Mouse (Mus musculus) liver, embryonic 16.5 days (tissue): ENCODE measurements at regions not wholly inside any gene's neighbourhood (a gene's known extent, or its start where the extent isn't known, plus 50 kb on each side); places are given as distances from the start of the nearest gene placed in this dataset.

Experiments
- ATAC-seq: fragments of 200-750 bp; cut with Nextera tagmentation; 2 replicates; pipeline ENCODE4 v1.8.0; 2017; ENCODE audit warnings: low read depth, mild to moderate bottlenecking, moderate number of reproducible peaks, moderate library complexity
- H3K27ac ChIP-seq: fragments of 300-500 bp; sonication (generic); 2 replicates; pipeline ENCODE4 v1.5.1; 2014; ENCODE audit warnings: mild to moderate bottlenecking, low read length
- H3K27me3 ChIP-seq: fragments of 300-500 bp; sonication (generic); 2 replicates; pipeline ENCODE4 v1.6.1; 2014; ENCODE audit warnings: low read depth, low read length, mixed read lengths; ENCODE audit not compliant: control insufficient read depth, insufficient read depth
- H3K36me3 ChIP-seq: fragments of 300-500 bp; sonication (generic); 2 replicates; pipeline ENCODE4 v1.6.1; 2014; ENCODE audit warnings: mild to moderate bottlenecking; ENCODE audit not compliant: control insufficient read depth, insufficient read depth
- H3K4me1 ChIP-seq: fragments of 300-500 bp; sonication (generic); 2 replicates; pipeline ENCODE4 v1.6.1; 2014; ENCODE audit warnings: low read depth, low read length, mixed read lengths; ENCODE audit not compliant: control insufficient read depth
- H3K4me2 ChIP-seq: fragments of 300-500 bp; sonication (generic); 2 replicates; pipeline ENCODE4 v1.6.1; 2014; ENCODE audit warnings: low read depth, low read length, mixed read lengths
- H3K4me3 ChIP-seq: fragments of 300-500 bp; sonication (generic); 2 replicates; pipeline ENCODE4 v1.5.1; 2014; ENCODE audit warnings: low read depth, mild to moderate bottlenecking, low read length
- H3K9ac ChIP-seq: fragments of 300-500 bp; sonication (generic); 2 replicates; pipeline ENCODE4 v1.6.1; 2014; ENCODE audit warnings: low read depth, low read length
- H3K9me3 ChIP-seq: fragments of 300-500 bp; sonication (generic); replicated peaks from 2 replicates; pipeline ENCODE4 v1.6.1; 2016; ENCODE audit warnings: low read length; ENCODE audit not compliant: control insufficient read depth
- WGBS: fragments of 180-500 bp; shearing (Covaris S2); extraction: QIAGEN DNeasy Blood & Tissue Kit; methylation state at CpG from one replicate; pipeline ENCODE4 v1.1.7; 2014; ENCODE audit not compliant: insufficient replicate concordance; 5-methylcytosine and 5-hydroxymethylcytosine counted together

DNA sequence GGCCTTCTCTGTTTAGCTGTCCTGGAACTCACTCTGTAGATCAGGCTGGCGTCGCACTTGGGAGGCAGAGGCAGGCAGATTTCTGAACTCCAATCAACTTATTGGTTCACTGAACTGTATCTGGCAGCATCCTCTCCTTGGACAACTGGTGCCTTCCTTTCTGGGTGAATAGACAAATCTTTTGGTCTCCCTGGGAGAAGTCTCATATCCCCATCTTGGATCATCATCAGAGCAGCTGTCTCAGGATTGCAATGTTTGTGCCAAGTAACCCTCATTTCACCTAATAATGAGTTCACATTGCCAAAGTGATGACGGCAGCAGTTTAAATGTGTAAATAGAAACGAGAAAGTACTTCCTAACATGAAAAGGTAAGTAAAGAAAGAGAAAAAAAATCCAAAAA lies 759.8 kb upstream of the Car8 start:
- Histone ChIP-seq H3K4me2 (no peak overlapping the region), H3K27me3 (no peaks in the 10 kb centered on the region), H3K27ac (no peak overlapping the region), H3K36me3 (no peaks in the 10 kb centered on the region), H3K9ac (no peak overlapping the region), H3K9me3 (no peaks in the 10 kb centered on the region), H3K4me3 (no peak overlapping the region), H3K4me1 (no peaks in the 10 kb centered on the region)
- no peak for ATAC-seq
- 69% methylated on average over 4 of the region's 4 CpGs for WGBS

DNA sequence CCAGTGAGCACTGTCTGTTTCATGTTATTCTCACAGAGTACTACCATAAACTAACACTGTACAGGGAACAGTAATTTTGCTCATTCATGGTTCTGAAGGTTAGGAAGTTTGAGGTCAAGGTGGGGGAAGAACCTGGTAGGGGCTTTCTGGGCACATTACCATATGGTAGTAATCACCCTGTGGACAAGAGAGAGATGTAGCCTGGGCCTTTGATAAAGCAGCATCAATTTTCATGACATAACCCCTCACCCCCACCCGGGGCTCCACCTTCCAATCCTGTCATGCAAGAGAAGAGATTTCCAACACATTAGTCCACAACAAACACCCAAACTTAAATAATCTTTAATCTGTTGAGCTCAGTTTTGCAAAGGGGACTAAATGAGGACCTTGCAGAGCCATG lies 753.3 kb upstream of the Car8 start:
- ATAC-seq: no peak
- H3K9me3 ChIP-seq: no peaks in the 10 kb centered on the region
- H3K4me2 ChIP-seq: no peak overlapping the region
- H3K9ac ChIP-seq: no peak overlapping the region
- H3K36me3 ChIP-seq: no peaks in the 10 kb centered on the region
- no peak overlapping the region for H3K4me3 ChIP-seq
- H3K27me3 ChIP-seq: no peaks in the 10 kb centered on the region
- 57% methylated on average over 1 of the region's 1 CpGs for WGBS
- no peaks in the 10 kb centered on the region for H3K4me1 ChIP-seq
- H3K27ac ChIP-seq: no peak overlapping the region

DNA sequence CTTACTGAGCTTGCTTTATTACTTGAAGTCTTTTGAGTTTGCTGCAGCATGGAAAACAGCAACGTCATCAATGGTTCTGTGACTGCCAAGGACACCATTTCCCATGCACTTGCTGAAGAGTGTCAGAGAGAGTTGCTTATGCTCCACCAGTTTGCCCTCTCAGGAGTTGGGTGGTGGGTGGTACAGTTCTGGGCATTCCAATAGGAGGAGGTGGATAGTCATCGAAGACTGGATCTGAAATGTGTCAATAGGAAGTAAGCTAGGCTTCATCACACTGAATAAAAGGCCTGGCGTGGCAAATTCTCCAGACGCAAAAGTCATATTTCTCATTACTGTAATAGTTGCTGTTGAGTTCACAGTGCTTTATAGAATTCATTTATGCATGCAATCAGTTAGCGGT lies 751.7 kb upstream of the Car8 start:
- no peak overlapping the region for H3K9ac ChIP-seq
- 66% methylated on average over 5 of the region's 5 CpGs for WGBS
- no peak for ATAC-seq

DNA sequence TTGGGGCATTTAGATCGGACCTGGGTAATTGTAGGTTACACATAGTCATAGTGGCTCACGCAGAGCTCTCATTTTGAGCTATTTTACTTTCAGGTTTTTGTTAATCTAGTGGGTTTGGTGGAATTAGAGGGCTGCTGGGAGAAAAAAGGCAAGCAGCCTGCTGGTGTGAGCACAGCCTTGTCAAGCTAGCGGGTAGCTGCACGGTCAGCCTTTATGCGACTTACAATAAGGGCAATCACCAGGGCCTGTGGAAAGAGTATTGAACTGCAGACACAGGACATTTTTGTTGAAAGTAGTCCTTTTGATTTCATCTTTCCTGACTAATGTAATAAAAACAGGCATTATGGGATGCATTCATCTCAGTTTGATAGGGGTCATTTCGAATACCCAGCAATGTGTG lies 750.8 kb upstream of the Car8 start:
- no peak for ATAC-seq
- no peaks in the 10 kb centered on the region for H3K36me3 ChIP-seq
- no peaks in the 10 kb centered on the region for H3K9me3 ChIP-seq
- H3K9ac ChIP-seq: no peak overlapping the region
- no peaks in the 10 kb centered on the region for H3K4me1 ChIP-seq
- WGBS: 74% methylated on average over 6 of the region's 6 CpGs
- H3K27ac ChIP-seq: no peak overlapping the region
- no peak overlapping the region for H3K4me2 ChIP-seq
- H3K27me3 ChIP-seq: no peaks in the 10 kb centered on the region
- H3K4me3 ChIP-seq: no peak overlapping the region

More for the DNA sequence above, 751.7 kb upstream of the Car8 start:
- Histone ChIP-seq H3K27me3 (no peaks in the 10 kb centered on the region), H3K36me3 (no peaks in the 10 kb centered on the region), H3K4me1 (no peaks in the 10 kb centered on the region), H3K4me3 (no peak overlapping the region), H3K27ac (no peak overlapping the region), H3K9me3 (no peaks in the 10 kb centered on the region), H3K4me2 (no peak overlapping the region)

DNA sequence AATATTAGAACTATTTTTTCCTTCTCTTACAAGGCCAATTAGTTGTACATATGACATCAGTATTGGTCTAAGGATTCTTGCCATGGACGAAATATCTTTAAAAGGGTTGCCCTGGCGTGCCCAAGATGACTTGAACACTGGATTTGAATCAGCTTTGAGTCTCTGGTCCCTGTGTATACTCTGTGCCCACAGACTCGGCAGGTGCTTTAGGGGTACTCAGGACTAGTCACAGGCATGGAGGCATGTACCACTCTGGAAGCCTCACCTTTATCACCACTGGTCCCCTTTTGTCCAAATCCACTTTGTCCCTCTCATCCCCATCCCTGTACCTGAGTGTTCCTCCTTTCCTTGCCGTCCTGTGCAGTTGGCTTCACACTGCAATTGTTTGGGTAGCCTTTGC lies 750.3 kb upstream of the Car8 start:
- Histone ChIP-seq H3K9me3 (no peaks in the 10 kb centered on the region), H3K9ac (no peak overlapping the region), H3K27ac (no peak overlapping the region), H3K36me3 (no peaks in the 10 kb centered on the region), H3K4me2 (no peak overlapping the region), H3K4me3 (no peak overlapping the region), H3K27me3 (no peaks in the 10 kb centered on the region), H3K4me1 (no peaks in the 10 kb centered on the region)
- no peak for ATAC-seq
- WGBS: 62% methylated on average over 4 of the region's 4 CpGs

DNA sequence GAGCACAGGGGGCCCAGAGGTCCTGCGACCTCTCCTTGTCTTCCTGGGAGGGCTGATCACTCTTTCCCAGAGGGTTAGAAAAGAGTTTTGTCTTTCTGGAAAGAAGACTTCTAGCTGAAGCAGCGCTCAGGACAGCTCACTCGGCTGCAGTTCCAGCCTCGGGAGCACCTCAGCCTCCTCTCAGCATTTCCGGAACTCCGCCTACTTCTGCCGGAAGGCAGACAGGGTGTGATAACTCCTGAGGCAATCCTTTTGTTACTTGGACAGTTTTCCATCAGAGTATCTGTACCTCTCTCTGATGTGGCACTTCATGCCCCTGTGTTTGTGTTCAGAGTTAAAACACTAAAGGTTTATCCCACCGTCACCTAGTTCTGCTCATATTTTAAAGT lies 749.5 kb upstream of the Car8 start:
- Histone ChIP-seq H3K27me3 (no peaks in the 10 kb centered on the region), H3K36me3 (no peaks in the 10 kb centered on the region), H3K4me3 (no peak overlapping the region), H3K4me1 (no peaks in the 10 kb centered on the region), H3K9me3 (no peaks in the 10 kb centered on the region), H3K4me2 (no peak overlapping the region), H3K27ac (no peak overlapping the region), H3K9ac (no peak overlapping the region)
- WGBS: 36% methylated on average over 8 of the region's 8 CpGs
- no peak for ATAC-seq

DNA sequence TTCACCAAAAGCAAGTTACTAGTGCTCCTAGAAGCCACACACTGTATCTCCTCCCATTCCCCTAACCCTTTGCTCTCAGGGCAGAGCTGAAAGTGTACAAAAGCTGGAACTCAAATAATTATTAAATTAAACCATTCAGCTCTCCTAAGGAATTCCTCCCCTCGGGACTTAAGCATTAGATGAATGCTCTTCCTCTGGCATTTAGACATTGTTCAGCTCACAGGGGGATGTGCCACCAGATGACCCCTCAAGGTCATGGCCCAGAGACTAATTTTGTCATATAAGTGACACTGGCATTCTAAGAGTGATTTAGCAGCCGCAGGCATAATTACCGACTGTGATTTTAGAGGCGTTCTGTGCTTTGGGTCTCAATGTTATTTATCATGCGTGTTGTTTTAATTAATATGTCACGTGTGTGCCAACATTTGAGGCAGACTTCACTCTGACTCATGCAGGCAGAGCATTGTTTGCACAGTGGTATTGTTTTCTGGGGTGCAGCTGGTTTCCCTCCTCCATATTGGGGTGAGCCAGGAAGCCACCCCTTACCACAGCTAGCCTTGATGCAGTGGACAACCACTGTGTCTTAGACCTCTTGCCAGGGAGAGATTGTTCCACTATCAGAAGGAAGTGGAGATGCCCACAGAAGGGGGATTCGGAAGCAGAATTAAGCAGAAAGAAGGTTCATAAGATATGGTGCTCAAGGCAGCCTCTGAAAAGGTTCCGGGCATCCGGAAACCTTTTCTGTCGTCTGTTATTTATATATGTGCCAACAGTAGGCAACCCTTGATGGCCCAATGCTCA lies 748.9 kb upstream of the Car8 start:
- no peak overlapping the region for H3K4me2 ChIP-seq
- no peaks in the 10 kb centered on the region for H3K36me3 ChIP-seq
- no peaks in the 10 kb centered on the region for H3K4me1 ChIP-seq
- no peaks in the 10 kb centered on the region for H3K27me3 ChIP-seq
- WGBS: 54% methylated on average over 10 of the region's 10 CpGs
- no peak for ATAC-seq
- no peaks in the 10 kb centered on the region for H3K9me3 ChIP-seq
- no peak overlapping the region for H3K27ac ChIP-seq
- no peak overlapping the region for H3K9ac ChIP-seq
- H3K4me3 ChIP-seq: no peak overlapping the region

DNA sequence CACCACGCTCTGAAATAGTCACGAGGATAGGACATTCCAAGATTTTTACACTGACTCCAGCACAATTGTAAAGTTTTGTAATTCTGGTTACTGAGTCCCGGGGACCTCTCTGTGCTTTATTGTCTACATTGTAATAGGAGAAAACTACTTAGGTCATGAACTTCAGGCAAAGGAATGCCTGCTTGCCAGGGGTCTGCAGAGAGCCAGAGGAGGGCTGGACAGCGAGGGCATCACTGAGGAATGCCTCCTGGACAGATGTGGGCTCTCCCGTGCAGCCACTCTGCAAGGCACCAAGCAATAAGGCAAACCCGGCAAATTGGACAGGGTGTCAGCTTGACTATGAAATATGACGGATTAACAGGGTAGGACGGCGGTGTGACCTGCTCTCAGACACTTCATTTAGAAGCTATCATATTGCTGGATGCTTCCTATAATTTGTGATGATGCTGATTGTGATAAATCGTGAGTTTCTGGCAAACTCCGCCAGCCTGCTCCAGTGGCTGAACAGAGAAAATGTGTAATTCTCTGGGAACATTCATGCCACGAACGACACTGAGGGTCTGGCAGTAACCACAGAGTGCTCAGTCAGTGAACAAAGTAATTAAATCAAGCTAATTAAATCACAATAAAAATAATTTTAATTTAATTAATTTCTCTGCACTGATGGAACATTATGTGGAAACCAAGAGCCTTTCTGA lies 747.7 kb upstream of the Car8 start:
- WGBS: 56% methylated on average over 13 of the region's 13 CpGs
- Histone ChIP-seq H3K9me3 (no peaks in the 10 kb centered on the region), H3K36me3 (no peaks in the 10 kb centered on the region), H3K27me3 (no peaks in the 10 kb centered on the region), H3K4me2 (no peak overlapping the region), H3K9ac (no peak overlapping the region), H3K4me3 (no peak overlapping the region), H3K4me1 (no peaks in the 10 kb centered on the region), H3K27ac (no peak overlapping the region)
- no peak for ATAC-seq

DNA sequence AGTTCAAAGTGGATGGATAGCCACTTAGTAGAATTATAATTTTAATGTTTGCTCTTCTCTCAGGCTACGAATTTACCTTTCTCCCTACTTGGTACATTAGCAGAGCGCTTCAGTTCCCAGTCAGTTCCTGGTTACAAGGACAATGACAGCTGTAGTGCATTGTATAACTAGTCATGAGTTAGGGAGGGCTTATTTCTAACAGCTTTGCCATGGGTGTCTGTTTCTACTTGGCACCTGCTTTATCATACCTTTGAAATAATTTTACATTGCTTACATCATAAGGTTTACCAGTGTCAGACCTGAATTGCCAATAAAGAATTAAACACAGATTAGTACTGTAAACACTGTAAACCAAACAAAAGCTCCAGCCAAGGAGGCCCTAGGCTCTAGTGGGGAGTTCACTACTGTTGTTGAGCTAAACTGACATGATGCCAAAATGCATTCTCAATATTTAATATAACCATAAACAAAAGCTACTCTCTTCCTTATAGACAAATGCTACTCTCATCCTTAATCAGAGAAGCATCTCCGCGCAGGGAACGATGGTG lies 745.3 kb upstream of the Car8 start:
- H3K4me2 ChIP-seq: no peak overlapping the region
- no peak overlapping the region for H3K9ac ChIP-seq
- ATAC-seq: no peak
- H3K4me1 ChIP-seq: no peaks in the 10 kb centered on the region
- H3K27ac ChIP-seq: no peak overlapping the region
- no peaks in the 10 kb centered on the region for H3K27me3 ChIP-seq
- H3K9me3 ChIP-seq: no peaks in the 10 kb centered on the region
- H3K4me3 ChIP-seq: no peak overlapping the region
- 75% methylated on average over 5 of the region's 5 CpGs for WGBS
- no peaks in the 10 kb centered on the region for H3K36me3 ChIP-seq
